Mouse (Mus musculus) G1E (cell line): ENCODE measurements around the gene Hs2st1. TPM values are rescaled to one million over a fixed set of nuclear protein-coding genes. Genes with fewer than 3 reads are reported as not detected.

ENCODE experiments used
- ATAC-seq: 2 replicates; pipeline ENCODE4 v1.8.0; 2016; ENCODE audit warnings: mild to moderate bottlenecking; ENCODE audit not compliant: insufficient number of reproducible peaks, poor library complexity, low FRiP score, severe bottlenecking; ENCODE audit errors: extremely low read depth
- DNase-seq: peaks from one replicate; pipeline ENCODE4 v3.0.0; 2012; ENCODE audit warnings: low spot score
- H3K27me3 ChIP-seq: 2 replicates; pipeline ENCODE4 v1.6.1; 2012; ENCODE audit warnings: mild to moderate bottlenecking, low read length, inconsistent platforms; ENCODE audit not compliant: insufficient read depth
- H3K36me3 ChIP-seq: replicated peaks from 2 replicates; pipeline ENCODE3; 2012; ENCODE audit warnings: mild to moderate bottlenecking, inconsistent platforms
- H3K4me1 ChIP-seq: 2 replicates; pipeline ENCODE4 v1.6.1; 2012; ENCODE audit warnings: low read depth, low read length, inconsistent platforms, mixed read lengths; ENCODE audit not compliant: insufficient read depth
- H3K4me3 ChIP-seq: 2 replicates; pipeline ENCODE4 v1.5.1; 2012; ENCODE audit warnings: low read depth, mild to moderate bottlenecking, inconsistent platforms, low read length, moderate library complexity, mixed read lengths
- H3K9me3 ChIP-seq: replicated peaks from 2 replicates; pipeline ENCODE4 v1.6.1; 2012; ENCODE audit warnings: inconsistent platforms
- CTCF ChIP-seq: IDR thresholded peaks from 2 replicates; pipeline ENCODE4 v1.5.1; 2012; ENCODE audit warnings: low read depth, low read length, inconsistent platforms, mixed read lengths
- GATA1 ChIP-seq: IDR thresholded peaks from 2 replicates; pipeline ENCODE4 v1.6.1; 2012; ENCODE audit warnings: borderline replicate concordance, low read length, inconsistent platforms, mixed read lengths
- GATA2 ChIP-seq: IDR thresholded peaks from 2 replicates; pipeline ENCODE4 v1.6.1; 2012; ENCODE audit warnings: low read depth, low read length, inconsistent platforms, borderline replicate concordance
- POLR2AphosphoS5 ChIP-seq: IDR thresholded peaks from 2 replicates; pipeline ENCODE4 v1.6.1; 2012; ENCODE audit warnings: low read depth, low read length, inconsistent platforms; ENCODE audit not compliant: insufficient replicate concordance
- TAL1 ChIP-seq: conservative IDR thresholded peaks from 2 replicates; pipeline ENCODE4 v1.6.1; 2012; ENCODE audit warnings: low read depth, low read length, inconsistent platforms, mixed read lengths
- polyA plus RNA-seq: library from polyadenylated mRNA; stranded (reverse); fragments of >175 nt; gene quantifications from 2 replicates; pipeline ENCODE4 v1.2.3, GENCODE M21; 2012
- total RNA-seq, 2 experiments: library from RNA; stranded (forward) in 1 of 2; stranded (reverse) in 1 of 2; fragments of 200-1000 nt in 1 of 2; fragments of >200 nt in 1 of 2; fragmentation: Nextera tagmentation in 1 of 2; gene quantifications; 2 replicates each; pipeline ENCODE4 v1.2.3; 2014 to 2017

The Hs2st1 gene
- total and polyA plus RNA-seq, 3 experiments = 6.1 to 40.6 (median 37.8) TPM

DNA sequence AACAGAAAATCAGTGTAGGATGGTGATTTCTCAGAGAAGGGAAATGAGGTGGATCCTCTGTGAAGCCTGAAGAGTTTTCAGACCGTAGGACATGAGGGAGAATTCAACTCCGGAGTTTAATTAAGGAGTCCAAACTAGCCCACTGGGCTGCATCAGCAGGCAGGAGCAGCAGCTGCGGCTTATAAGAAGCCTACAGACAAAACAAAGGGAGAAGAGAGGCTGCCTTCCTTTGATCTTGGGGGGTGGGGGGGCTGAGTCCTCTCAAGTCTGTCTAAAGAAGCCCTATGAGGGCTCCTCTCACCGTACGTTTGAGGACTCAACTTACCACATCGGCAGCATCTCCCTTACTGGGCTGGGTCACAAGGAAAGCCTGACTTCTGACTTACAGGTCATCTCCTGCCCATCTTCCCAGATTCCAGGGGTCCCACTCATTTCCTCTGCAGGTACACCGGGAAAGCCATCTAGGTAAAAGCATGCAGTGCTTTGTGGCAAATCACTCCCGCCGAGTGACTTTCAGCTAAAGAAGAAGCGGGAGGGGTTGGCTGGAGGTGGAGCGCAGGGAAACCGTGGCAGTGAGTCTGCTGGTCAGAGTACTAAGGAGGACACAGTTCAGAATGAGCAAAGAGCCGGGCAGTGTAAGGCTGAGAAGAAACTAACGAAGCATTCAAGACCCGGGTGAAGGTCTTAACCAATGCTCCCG, 13.2 kb downstream of the Hs2st1 start:
- H3K36me3 ChIP-seq = peaks cover 32% of the 10 kb centered on the region
- no peak for DNase-seq
- H3K4me3 ChIP-seq = no peak overlapping the region
- H3K27me3 ChIP-seq = no peaks in the 10 kb centered on the region
- H3K4me1 ChIP-seq = peaks cover 53% of the 10 kb centered on the region
- no peak for ATAC-seq
- H3K9me3 ChIP-seq = no peaks in the 10 kb centered on the region
- TF ChIP-seq GATA1 (no peak), POLR2AphosphoS5 (no peak)

DNA sequence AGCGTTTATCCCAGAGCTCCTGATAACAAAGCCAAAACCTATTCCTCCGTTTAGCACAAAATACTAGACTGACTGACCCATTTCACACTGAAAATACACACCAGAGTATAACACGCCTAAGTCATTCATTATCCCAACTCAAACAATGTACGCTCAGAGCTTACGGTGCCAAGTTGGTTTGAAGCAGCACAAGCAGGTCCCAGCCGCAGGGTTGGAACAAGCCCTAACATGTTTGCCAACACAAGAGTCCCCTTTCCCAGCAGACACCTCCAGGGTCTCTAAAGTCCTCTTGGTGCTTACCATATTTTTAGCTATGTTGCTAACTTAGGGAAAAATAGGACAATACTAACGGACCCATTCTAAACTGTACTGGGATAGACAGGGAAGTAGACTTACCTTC, 14.8 kb downstream of the Hs2st1 start:
- H3K4me3 ChIP-seq = no peak overlapping the region
- H3K27me3 ChIP-seq = no peaks in the 10 kb centered on the region
- H3K9me3 ChIP-seq = no peaks in the 10 kb centered on the region
- TF ChIP-seq GATA1 = no peak
- no peak for TF ChIP-seq CTCF
- TF ChIP-seq GATA2 = no peak
- no peak for TF ChIP-seq TAL1
- no peak for TF ChIP-seq POLR2AphosphoS5
- DNase-seq = no peak
- peaks cover 22% of the 10 kb centered on the region for H3K36me3 ChIP-seq
- peaks cover 49% of the 10 kb centered on the region for H3K4me1 ChIP-seq
- ATAC-seq = no peak

DNA sequence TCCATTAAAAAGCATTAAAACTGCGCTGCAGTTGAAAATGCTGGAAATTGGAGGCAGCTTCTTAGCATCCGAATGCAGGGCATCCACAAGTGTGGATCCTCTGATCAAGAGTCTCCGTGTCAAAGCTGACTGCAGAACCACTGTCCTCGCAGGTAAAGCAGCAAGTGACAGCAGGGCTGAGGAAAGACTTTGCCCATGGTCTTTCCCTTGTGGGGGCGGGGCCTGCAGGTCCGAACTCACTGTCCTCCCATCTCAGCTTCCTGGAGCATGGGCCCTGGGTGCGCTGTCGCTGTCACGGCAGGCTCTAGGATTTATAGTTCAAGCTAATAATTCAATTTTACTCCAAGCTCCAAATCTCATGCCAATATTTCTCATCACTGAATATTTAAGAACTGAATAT, 15.5 kb downstream of the Hs2st1 start:
- Histone ChIP-seq H3K9me3 (no peaks in the 10 kb centered on the region), H3K4me1 (peaks cover 44% of the 10 kb centered on the region), H3K27me3 (no peaks in the 10 kb centered on the region), H3K36me3 (peaks cover 25% of the 10 kb centered on the region), H3K4me3 (no peak overlapping the region)
- no peak for DNase-seq
- TF ChIP-seq GATA2 (no peak), TAL1 (no peak), GATA1 (no peak), POLR2AphosphoS5 (no peak), CTCF (no peak)
- no peak for ATAC-seq

DNA sequence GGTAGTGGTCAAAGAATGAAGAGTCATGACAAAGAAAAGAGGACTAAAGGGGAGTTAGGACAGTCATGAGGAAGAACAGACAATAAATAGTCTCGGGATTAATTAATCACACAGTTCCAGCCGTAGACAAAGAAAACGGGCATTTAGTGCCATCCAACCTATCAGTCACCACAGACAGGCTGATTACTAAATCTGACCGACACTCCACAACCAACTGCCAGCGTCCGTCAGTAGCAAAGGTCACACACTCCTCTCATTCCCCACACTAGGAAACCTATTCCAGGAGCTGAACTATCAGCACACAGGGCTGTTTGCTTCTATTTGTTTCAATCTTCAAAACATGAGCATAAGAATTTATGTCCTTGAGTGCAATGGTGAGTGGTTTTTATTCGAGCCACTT, 16.0 kb downstream of the Hs2st1 start:
- no peak overlapping the region for H3K4me3 ChIP-seq
- H3K9me3 ChIP-seq = no peaks in the 10 kb centered on the region
- TF ChIP-seq GATA2 (no peak), POLR2AphosphoS5 (no peak), TAL1 (no peak), CTCF (no peak), GATA1 (no peak)
- H3K27me3 ChIP-seq = no peaks in the 10 kb centered on the region
- H3K36me3 ChIP-seq = peaks cover 25% of the 10 kb centered on the region
- H3K4me1 ChIP-seq = peaks cover 40% of the 10 kb centered on the region
- ATAC-seq (no peak), DNase-seq (no peak)

DNA sequence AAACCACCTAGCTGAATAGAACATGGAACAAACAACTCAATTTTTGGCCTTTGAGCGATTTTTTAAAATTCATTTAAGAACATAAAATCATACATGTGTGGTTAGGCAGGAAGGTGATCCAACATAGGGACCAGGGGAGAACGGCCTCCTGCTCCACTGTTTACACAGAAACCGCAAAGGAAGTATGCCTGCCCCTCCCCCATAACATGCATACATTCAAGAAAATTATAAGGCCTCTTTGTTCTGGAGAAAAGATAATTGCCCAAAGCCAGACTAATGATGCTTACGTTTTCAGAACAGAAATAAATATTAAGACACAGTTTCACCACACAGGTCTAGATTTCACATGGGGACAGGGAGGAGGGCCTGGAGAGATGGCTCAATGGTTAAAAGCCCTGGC, 18.6 kb downstream of the Hs2st1 start:
- Histone ChIP-seq H3K4me3 (no peak overlapping the region), H3K36me3 (peaks cover 27% of the 10 kb centered on the region), H3K27me3 (no peaks in the 10 kb centered on the region), H3K9me3 (no peaks in the 10 kb centered on the region), H3K4me1 (peaks cover 37% of the 10 kb centered on the region)
- no peak for DNase-seq
- no peak for TF ChIP-seq CTCF
- no peak for TF ChIP-seq GATA1
- TF ChIP-seq GATA2 = no peak
- no peak for TF ChIP-seq POLR2AphosphoS5
- no peak for TF ChIP-seq TAL1
- peak; percentile 65 for ATAC-seq

DNA sequence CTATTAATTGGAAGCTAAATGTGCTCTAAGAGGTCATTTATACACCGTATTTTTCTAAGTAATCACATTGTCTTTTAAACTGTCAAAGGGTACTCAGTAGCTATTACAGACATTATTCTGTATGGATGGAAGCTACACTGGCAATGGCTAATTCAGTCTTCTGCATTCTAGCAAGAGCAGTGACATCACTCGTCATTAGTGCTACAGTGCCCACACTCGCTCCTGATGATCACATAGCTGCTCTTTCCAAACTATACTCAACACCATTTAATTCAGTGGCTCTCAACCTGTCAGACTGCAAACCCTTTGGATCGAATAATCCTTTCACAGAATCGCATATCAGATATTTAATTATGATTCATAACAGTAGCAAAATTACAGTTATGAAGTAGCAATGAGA, 19.3 kb downstream of the Hs2st1 start:
- Histone ChIP-seq H3K4me1 (peaks cover 38% of the 10 kb centered on the region), H3K9me3 (no peaks in the 10 kb centered on the region), H3K36me3 (peaks cover 27% of the 10 kb centered on the region), H3K4me3 (no peak overlapping the region), H3K27me3 (no peaks in the 10 kb centered on the region)
- DNase-seq (no peak), ATAC-seq (no peak)
- TF ChIP-seq POLR2AphosphoS5 (no peak), CTCF (no peak), GATA1 (no peak), GATA2 (no peak)

DNA sequence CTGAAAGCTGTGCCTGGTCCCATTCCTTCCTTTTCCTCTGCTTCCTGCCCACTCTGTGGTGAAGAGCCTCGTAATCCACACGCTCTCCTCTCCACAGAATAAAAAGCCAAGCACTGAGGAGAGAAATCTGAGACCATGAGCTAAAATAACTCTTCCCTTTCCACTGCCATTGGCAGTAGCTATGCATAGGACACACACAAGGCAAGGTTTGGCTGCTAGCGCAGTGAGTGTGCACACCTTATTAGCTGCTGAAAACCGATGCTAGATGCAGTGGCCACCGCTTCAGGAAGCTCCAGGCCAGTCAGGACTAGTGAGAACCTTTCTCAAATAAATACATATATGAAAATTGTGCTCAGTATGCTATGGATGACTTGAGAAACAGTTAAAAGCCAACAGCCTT, 19.9 kb downstream of the Hs2st1 start:
- no peak for DNase-seq
- no peak for ATAC-seq
- TF ChIP-seq POLR2AphosphoS5 (no peak), GATA2 (no peak), GATA1 (no peak), CTCF (no peak), TAL1 (no peak)
- Histone ChIP-seq H3K4me3 (no peak overlapping the region), H3K27me3 (no peaks in the 10 kb centered on the region), H3K4me1 (peaks cover 38% of the 10 kb centered on the region), H3K36me3 (peaks cover 26% of the 10 kb centered on the region), H3K9me3 (no peaks in the 10 kb centered on the region)
